Mouse (Mus musculus) heart, embryonic 16.5 days (tissue): ENCODE measurements at regions not wholly inside any gene's neighbourhood (a gene's known extent, or its start where the extent isn't known, plus 50 kb on each side); places are given as distances from the start of the nearest gene placed in this dataset.
A peak's percentile ranks its signal among the peaks of the same experiment; 100 is the strongest.

ENCODE experiments used
- ATAC-seq: fragments of 200-750 bp; cut with Nextera tagmentation; replicated peaks from 2 replicates; pipeline ENCODE4 v1.8.0; 2017; ENCODE audit warnings: moderate number of reproducible peaks; ENCODE audit not compliant: insufficient read depth, low FRiP score; ENCODE audit errors: extremely low read depth
- H3K27ac ChIP-seq: fragments of 300-500 bp; sonication (generic); 2 replicates; pipeline ENCODE4 v1.5.1; 2014; ENCODE audit warnings: mild to moderate bottlenecking, low read length, control low read depth, moderate library complexity
- H3K27me3 ChIP-seq: fragments of 300-500 bp; sonication (generic); 2 replicates; pipeline ENCODE4 v1.6.1; 2014; ENCODE audit warnings: low read length, mixed read lengths; ENCODE audit not compliant: control insufficient read depth, insufficient read depth
- H3K36me3 ChIP-seq: fragments of 300-500 bp; sonication (generic); 2 replicates; pipeline ENCODE4 v1.6.1; 2014; ENCODE audit not compliant: control insufficient read depth, insufficient read depth
- H3K4me1 ChIP-seq: fragments of 300-500 bp; sonication (generic); 2 replicates; pipeline ENCODE4 v1.6.1; 2014; ENCODE audit warnings: low read length, mixed read lengths; ENCODE audit not compliant: control insufficient read depth, insufficient read depth
- H3K4me2 ChIP-seq: fragments of 300-500 bp; sonication (generic); 2 replicates; pipeline ENCODE4 v1.6.1; 2014; ENCODE audit warnings: low read depth, mild to moderate bottlenecking, control low read depth, low read length
- H3K4me3 ChIP-seq: fragments of 300-500 bp; sonication (generic); 2 replicates; pipeline ENCODE4 v1.5.1; 2014; ENCODE audit warnings: mild to moderate bottlenecking, control low read depth, low read length
- H3K9ac ChIP-seq: fragments of 300-500 bp; sonication (generic); 2 replicates; pipeline ENCODE4 v1.6.1; 2014; ENCODE audit warnings: low read length, control low read depth
- H3K9me3 ChIP-seq: fragments of 300-500 bp; sonication (generic); replicated peaks from 2 replicates; pipeline ENCODE4 v1.6.1; 2016; ENCODE audit warnings: low read length; ENCODE audit not compliant: control insufficient read depth
- WGBS: fragments of 180-500 bp; shearing (Covaris S2); extraction: QIAGEN DNeasy Blood & Tissue Kit; methylation state at CpG from one replicate; pipeline ENCODE4 v1.1.7; 2014; 5-methylcytosine and 5-hydroxymethylcytosine counted together

GRCm38 (mm10) chr4:153251943-153252342 lies 230.7 kb downstream of the Ajap1 start:
- Histone ChIP-seq H3K4me2 (no peak overlapping the region), H3K9ac (no peak overlapping the region), H3K9me3 (no peaks in the 10 kb centered on the region), H3K36me3 (no peaks in the 10 kb centered on the region), H3K4me1 (no peaks in the 10 kb centered on the region), H3K27ac (no peak overlapping the region), H3K27me3 (no peaks in the 10 kb centered on the region), H3K4me3 (no peak overlapping the region)
- ATAC-seq, result no peak
- WGBS, result 63% methylated on average over 3 of the region's 3 CpGs

DNA sequence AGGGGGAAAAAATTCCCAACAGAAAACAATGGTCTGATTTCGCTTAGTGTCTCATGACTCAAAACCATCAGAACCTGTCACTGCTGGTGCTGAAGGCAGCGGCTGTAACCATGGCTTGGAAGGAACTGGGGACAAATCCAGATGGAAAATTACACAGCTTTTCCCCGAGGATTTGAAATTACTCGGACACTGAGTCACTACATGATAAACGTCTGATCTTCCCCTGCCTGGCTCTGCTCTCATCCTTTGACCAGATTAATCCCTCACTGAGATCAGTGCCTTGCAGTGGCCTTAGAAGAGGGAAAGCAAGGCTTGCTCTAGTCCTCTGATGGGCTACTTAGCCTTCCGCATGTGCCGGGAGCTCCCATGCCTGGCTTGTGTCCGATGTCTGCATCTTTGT lies 231.3 kb downstream of the Ajap1 start:
- ATAC-seq, result no peak

DNA sequence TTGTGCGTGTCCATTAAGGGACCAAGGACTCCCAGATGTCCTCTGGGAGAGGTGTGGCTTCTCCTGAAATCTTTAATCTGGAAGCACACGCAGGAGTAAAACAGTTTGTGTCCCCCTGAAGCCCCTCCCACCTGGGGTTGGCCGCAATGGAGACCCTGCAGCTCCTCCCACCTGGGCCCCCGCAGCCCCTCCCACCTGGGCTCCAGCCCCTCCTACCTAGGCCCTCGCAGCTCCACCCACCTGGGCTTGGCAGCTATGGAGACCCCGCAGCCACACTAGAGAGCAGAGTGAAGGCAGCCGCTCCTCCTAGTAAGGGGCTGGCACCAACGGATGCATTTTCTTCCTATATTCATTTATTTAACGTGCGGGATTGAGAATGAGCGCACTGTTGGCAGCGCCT lies 245.9 kb downstream of the Ajap1 start:
- Histone ChIP-seq H3K9ac (no peak overlapping the region), H3K4me3 (no peak overlapping the region), H3K4me1 (no peaks in the 10 kb centered on the region), H3K4me2 (no peak overlapping the region), H3K27me3 (no peaks in the 10 kb centered on the region), H3K27ac (no peak overlapping the region), H3K36me3 (no peaks in the 10 kb centered on the region), H3K9me3 (peaks cover under 1% of the 10 kb centered on the region; the same call in 1 of the 2 replicates)
- 13% methylated on average over 12 of the region's 12 CpGs for WGBS
- ATAC-seq, result no peak

More for the DNA sequence above, 231.3 kb downstream of the Ajap1 start:
- Histone ChIP-seq H3K36me3 (no peaks in the 10 kb centered on the region), H3K9ac (no peak overlapping the region), H3K9me3 (no peaks in the 10 kb centered on the region), H3K4me3 (no peak overlapping the region), H3K4me2 (no peak overlapping the region), H3K27me3 (no peaks in the 10 kb centered on the region), H3K4me1 (no peaks in the 10 kb centered on the region), H3K27ac (no peak overlapping the region)
- WGBS, result 53% methylated on average over 8 of the region's 8 CpGs

- no peak overlapping the region for H3K27ac ChIP-seq
- no peaks in the 10 kb centered on the region for H3K27me3 ChIP-seq
- H3K4me1 ChIP-seq, result no peaks in the 10 kb centered on the region
- no peaks in the 10 kb centered on the region for H3K36me3 ChIP-seq
- WGBS, result 67% methylated on average over 5 of the region's 5 CpGs
- no peak overlapping the region for H3K9ac ChIP-seq
- no peak for ATAC-seq
- no peaks in the 10 kb centered on the region for H3K9me3 ChIP-seq
- H3K4me2 ChIP-seq, result no peak overlapping the region
- no peak overlapping the region for H3K4me3 ChIP-seq
Measured at GRCm38 (mm10) chr4:153233762-153234161, 248.8 kb downstream of the Ajap1 start.

DNA sequence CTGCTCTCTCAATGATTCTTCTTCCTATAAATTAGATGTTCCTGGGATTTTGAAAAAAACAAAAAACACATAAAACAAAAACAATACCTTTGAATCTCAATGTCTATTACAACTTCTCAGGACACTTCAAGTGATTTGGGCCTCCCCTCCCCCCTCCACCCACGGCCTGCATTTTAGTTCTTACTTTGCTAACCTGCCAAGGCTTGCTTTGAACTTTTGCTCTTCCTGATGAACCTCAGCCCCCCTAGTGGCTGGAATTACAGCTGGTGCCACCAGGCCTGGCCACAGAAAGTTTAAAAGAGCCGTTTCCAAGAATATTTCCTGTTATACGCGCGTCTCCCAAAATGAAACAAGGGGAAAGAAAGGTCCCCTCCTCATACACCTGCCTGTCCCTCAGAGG lies 253.4 kb downstream of the Ajap1 start:
- Histone ChIP-seq H3K4me1 (no peaks in the 10 kb centered on the region), H3K9me3 (no peaks in the 10 kb centered on the region), H3K27ac (no peak overlapping the region), H3K4me3 (no peak overlapping the region), H3K9ac (no peak overlapping the region), H3K36me3 (no peaks in the 10 kb centered on the region), H3K27me3 (no peaks in the 10 kb centered on the region), H3K4me2 (no peak overlapping the region)
- WGBS, result 47% methylated on average over 5 of the region's 5 CpGs
- no peak for ATAC-seq

- H3K9ac ChIP-seq, result no peak overlapping the region
- H3K9me3 ChIP-seq, result no peaks in the 10 kb centered on the region
- no peaks in the 10 kb centered on the region for H3K36me3 ChIP-seq
- H3K4me1 ChIP-seq, result no peaks in the 10 kb centered on the region
- H3K4me2 ChIP-seq, result no peak overlapping the region
- no peak overlapping the region for H3K4me3 ChIP-seq
- ATAC-seq, result no peak
- H3K27me3 ChIP-seq, result no peaks in the 10 kb centered on the region
- no peak overlapping the region for H3K27ac ChIP-seq
- WGBS, result 22% methylated on average over 13 of the region's 13 CpGs
Measured at GRCm38 (mm10) chr4:153227680-153228420, 254.8 kb downstream of the Ajap1 start.

DNA sequence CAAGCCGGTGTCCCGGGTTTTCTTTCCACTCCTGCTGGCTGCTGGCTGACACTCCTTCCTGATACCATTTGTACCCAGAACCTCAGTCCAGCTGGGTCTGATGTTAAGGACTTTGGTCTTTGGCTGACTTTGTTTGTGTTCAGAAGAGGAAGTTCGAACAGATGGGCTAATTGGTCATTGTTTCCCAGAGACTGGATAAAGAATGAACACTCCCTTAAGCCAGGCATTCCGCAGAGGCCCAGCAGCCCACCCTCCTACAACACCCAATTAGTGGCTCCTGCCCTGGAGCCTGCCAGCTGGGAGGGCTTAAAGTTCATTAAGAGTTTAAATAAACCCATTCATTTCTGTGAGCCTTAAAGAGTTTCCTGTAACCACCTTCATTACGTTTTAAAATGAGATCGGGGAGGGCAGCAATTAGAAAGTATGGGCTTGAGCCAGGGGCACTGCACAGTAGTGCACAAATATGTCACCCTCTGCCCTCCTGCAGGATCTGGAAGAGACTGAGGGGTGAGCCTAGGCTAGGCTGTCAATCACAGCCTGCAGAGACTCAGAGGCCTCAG lies 257.9 kb downstream of the Ajap1 start:
- Histone ChIP-seq H3K27me3 (no peaks in the 10 kb centered on the region), H3K36me3 (no peaks in the 10 kb centered on the region), H3K27ac (no peak overlapping the region), H3K9ac (no peak overlapping the region), H3K4me1 (no peaks in the 10 kb centered on the region), H3K4me2 (no peak overlapping the region), H3K4me3 (no peak overlapping the region), H3K9me3 (no peaks in the 10 kb centered on the region)
- 0 out of 2 replicates have a peak, but pooled peaks have one; percentile 46 for ATAC-seq
- WGBS, result 24% methylated on average over 6 of the region's 6 CpGs

GRCm38 (mm10) chr4:153223019-153223418 lies 259.6 kb downstream of the Ajap1 start:
- Histone ChIP-seq H3K27me3 (no peaks in the 10 kb centered on the region; the same call in 1 of the 2 replicates), H3K4me1 (no peaks in the 10 kb centered on the region), H3K27ac (no peak overlapping the region), H3K9ac (no peak overlapping the region), H3K4me3 (no peak overlapping the region), H3K36me3 (no peaks in the 10 kb centered on the region), H3K9me3 (no peaks in the 10 kb centered on the region), H3K4me2 (no peak overlapping the region)
- ATAC-seq, result no peak
- WGBS, result 73% methylated on average over 5 of the region's 5 CpGs

- Histone ChIP-seq H3K4me2 (no peak overlapping the region), H3K36me3 (no peaks in the 10 kb centered on the region)
- 30% methylated on average over 5 of the region's 6 CpGs for WGBS
Measured at GRCm38 (mm10) chr4:153220485-153220884, 262.1 kb downstream of the Ajap1 start.

More at GRCm38 (mm10) chr4:153220485-153220884, 262.1 kb downstream of the Ajap1 start:
- no peak for ATAC-seq
- H3K9ac ChIP-seq, result no peak overlapping the region
- H3K4me1 ChIP-seq, result no peaks in the 10 kb centered on the region
- H3K9me3 ChIP-seq, result no peaks in the 10 kb centered on the region
- H3K27me3 ChIP-seq, result no peaks in the 10 kb centered on the region; the same call in 1 of the 2 replicates
- no peak overlapping the region for H3K4me3 ChIP-seq
- no peak overlapping the region for H3K27ac ChIP-seq
